Mouse (Mus musculus): Measurements from ENCODE around the gene Sapcd1. TPM values are rescaled to one million over a fixed set of nuclear protein-coding genes. Genes with fewer than 3 reads are reported as not detected.
"Not testable (repeated sequence)": the region's sequence is repeated elsewhere in the genome, so short reads cannot be mapped to it uniquely, and the experiment has no call there.

Gene Sapcd1
- polyA plus RNA-seq, 1 experiment: 0.69 TPM

DNA sequence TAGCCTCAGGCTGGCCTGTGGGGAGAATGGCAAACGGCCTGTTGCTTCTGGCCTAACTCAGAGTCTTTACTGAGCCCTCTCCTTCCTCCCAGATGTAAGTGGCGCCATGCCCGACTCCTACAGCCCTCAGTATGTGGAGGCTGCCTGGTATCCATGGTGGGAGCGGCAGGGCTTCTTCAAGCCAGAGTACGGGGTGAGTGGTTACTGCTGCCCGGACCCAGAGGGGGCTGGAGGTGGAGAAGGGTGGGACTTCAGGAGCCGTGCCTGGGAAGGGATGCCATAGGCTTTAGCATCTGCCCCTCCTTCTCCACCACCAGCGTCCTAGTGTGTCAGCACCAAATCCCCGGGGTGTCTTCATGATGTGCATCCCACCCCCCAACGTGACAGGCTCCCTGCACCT lies 22.7 kb downstream of the Sapcd1 start:
- WGBS: 96% methylated on average over 10 of the region's 10 CpGs
- Histone ChIP-seq H3K4me3 (ENCODE audit: insufficient read depth, low read depth, low read length) (no peak overlapping the region), H3K27ac (ENCODE audit: insufficient read depth, low read depth, low read length) (no peak overlapping the region), H3K36me3 (ENCODE audit: control insufficient read depth, insufficient read depth, low read length) (no peaks in the 10 kb centered on the region), H3K27me3 (replicated peaks; ENCODE audit: control insufficient read depth, insufficient read depth, low read length) (no peaks in the 10 kb centered on the region), H3K4me1 (ENCODE audit: control insufficient read depth, insufficient read depth, low read length) (no peaks in the 10 kb centered on the region)
- DNase-seq: no peak
- no peak for TF ChIP-seq POLR2A (IDR thresholded peaks at IDR 0.05; ENCODE audit: low read depth, low read length)
- TF ChIP-seq CTCF (conservative IDR thresholded peaks at IDR 0.05; ENCODE audit: insufficient read depth, insufficient read length, low read depth, low read length): no peak

DNA sequence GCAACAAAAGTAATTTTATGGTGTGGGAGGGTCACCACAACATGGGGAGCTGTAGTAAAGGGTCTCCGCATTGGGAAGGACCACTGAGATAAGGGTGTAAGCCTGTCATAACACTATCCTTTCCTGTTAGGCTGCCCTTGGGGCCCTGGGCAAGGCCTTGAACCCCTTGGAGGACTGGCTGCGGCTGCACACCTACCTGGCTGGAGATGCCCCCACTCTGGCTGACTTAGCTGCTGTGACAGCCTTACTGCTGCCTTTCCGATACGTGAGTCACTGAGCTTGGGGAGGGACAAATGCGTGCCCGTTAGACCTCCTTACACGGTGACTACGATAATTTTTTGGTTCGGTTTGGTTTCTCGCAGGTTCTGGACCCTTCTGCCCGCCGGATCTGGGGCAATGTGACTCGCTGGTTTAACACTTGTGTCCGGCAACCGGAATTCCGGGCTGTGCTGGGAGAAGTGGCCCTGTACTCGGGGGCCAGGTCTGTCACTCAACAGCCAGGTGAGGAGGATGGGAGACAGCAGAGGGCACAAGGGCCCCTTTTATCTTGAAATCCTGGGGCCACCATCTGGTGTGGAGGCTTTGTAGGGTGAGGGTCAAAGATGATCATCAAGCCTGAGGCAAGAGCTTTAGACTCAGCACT lies 23.6 kb downstream of the Sapcd1 start:
- WGBS: 96% methylated on average over 17 of the region's 17 CpGs
- H3K27ac ChIP-seq (ENCODE audit: insufficient read depth, low read depth, low read length): no peak overlapping the region
- TF ChIP-seq CTCF (conservative IDR thresholded peaks at IDR 0.05; ENCODE audit: insufficient read depth, insufficient read length, low read depth, low read length) (no peak), POLR2A (IDR thresholded peaks at IDR 0.05; ENCODE audit: low read depth, low read length) (no peak)

GRCm38 (mm10) chr17:35003022-35003838 lies 24.6 kb downstream of the Sapcd1 start:
- H3K4me1 ChIP-seq (ENCODE audit: control insufficient read depth, insufficient read depth, low read length): no peaks in the 10 kb centered on the region
- 60% methylated on average over 9 of the region's 9 CpGs for WGBS
- H3K36me3 ChIP-seq (ENCODE audit: control insufficient read depth, insufficient read depth, low read length): no peaks in the 10 kb centered on the region
- H3K4me3 ChIP-seq (ENCODE audit: insufficient read depth, low read depth, low read length): no peak overlapping the region
- H3K27me3 ChIP-seq (replicated peaks; ENCODE audit: control insufficient read depth, insufficient read depth, low read length): no peaks in the 10 kb centered on the region
- H3K27ac ChIP-seq (ENCODE audit: insufficient read depth, low read depth, low read length): no peak overlapping the region
- no peak for DNase-seq
- TF ChIP-seq POLR2A (IDR thresholded peaks at IDR 0.05; ENCODE audit: low read depth, low read length) (no peak), CTCF (conservative IDR thresholded peaks at IDR 0.05; ENCODE audit: insufficient read depth, insufficient read length, low read depth, low read length) (no peak)

More for the DNA sequence above, 23.6 kb downstream of the Sapcd1 start:
- DNase-seq: no peak
- Histone ChIP-seq H3K4me1 (ENCODE audit: control insufficient read depth, insufficient read depth, low read length) (no peaks in the 10 kb centered on the region), H3K27me3 (replicated peaks; ENCODE audit: control insufficient read depth, insufficient read depth, low read length) (no peaks in the 10 kb centered on the region), H3K36me3 (ENCODE audit: control insufficient read depth, insufficient read depth, low read length) (no peaks in the 10 kb centered on the region), H3K4me3 (ENCODE audit: insufficient read depth, low read depth, low read length) (no peak overlapping the region)

DNA sequence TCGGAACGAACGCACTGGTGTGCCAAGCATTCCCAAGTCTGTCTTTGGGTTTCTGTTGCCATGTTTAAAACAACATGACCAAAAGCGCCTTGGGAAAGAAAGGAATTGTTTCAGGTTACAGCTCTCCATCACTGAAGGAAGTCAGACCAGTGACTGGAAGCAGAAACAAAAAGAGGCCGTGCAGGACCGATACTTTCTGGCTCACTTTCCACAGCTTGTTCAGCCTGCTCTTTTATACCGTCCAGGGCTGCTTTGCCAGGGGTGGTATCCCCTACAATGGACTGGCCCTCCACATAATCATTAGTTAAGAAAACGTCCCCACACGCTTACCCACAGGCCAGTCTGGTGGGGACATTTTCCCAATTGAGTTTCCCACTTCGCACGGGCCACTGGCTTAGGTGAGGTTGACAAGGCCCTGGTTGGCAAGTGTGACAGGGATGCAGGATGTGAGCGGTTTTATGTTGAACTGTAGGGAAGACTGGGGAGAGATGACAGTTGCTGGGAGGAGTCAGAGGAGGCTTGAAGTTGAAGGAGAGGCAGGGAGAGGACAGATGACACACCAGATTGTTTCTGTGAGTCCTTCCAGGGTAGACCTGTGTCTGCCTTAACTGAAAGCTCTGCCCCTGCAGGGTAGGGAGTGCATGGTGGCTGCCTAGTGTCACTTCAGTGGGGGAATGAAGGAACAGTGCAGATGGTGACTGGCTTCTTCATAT lies 25.5 kb downstream of the Sapcd1 start:
- no peaks in the 10 kb centered on the region for H3K27me3 ChIP-seq (replicated peaks; ENCODE audit: control insufficient read depth, insufficient read depth, low read length)
- H3K4me3 ChIP-seq (ENCODE audit: insufficient read depth, low read depth, low read length): peak overlapping the region; percentile 79
- no peaks in the 10 kb centered on the region for H3K36me3 ChIP-seq (ENCODE audit: control insufficient read depth, insufficient read depth, low read length)
- no peak overlapping the region for H3K27ac ChIP-seq (ENCODE audit: insufficient read depth, low read depth, low read length)
- no peaks in the 10 kb centered on the region for H3K4me1 ChIP-seq (ENCODE audit: control insufficient read depth, insufficient read depth, low read length)
- 20% methylated on average over 12 of the region's 12 CpGs for WGBS
- TF ChIP-seq POLR2A (IDR thresholded peaks at IDR 0.05; ENCODE audit: low read depth, low read length) (no peak), CTCF (conservative IDR thresholded peaks at IDR 0.05; ENCODE audit: insufficient read depth, insufficient read length, low read depth, low read length) (no peak)
- no peak for DNase-seq

- peak; percentile 30 for DNase-seq
- H3K4me3 ChIP-seq (ENCODE audit: insufficient read depth, low read depth, low read length): peak overlapping the region; percentile 79
- no peaks in the 10 kb centered on the region for H3K36me3 ChIP-seq (ENCODE audit: control insufficient read depth, insufficient read depth, low read length)
- peak overlapping the region; percentile 6 for H3K27ac ChIP-seq (ENCODE audit: insufficient read depth, low read depth, low read length)
- H3K27me3 ChIP-seq (replicated peaks; ENCODE audit: control insufficient read depth, insufficient read depth, low read length): no peaks in the 10 kb centered on the region
- no peak for TF ChIP-seq POLR2A (IDR thresholded peaks at IDR 0.05; ENCODE audit: low read depth, low read length)
- TF ChIP-seq CTCF (conservative IDR thresholded peaks at IDR 0.05; ENCODE audit: insufficient read depth, insufficient read length, low read depth, low read length): no peak
- under 1% methylated on average over 35 of the region's 35 CpGs for WGBS
- H3K4me1 ChIP-seq (ENCODE audit: control insufficient read depth, insufficient read depth, low read length): no peaks in the 10 kb centered on the region
These were observed 26.2 kb downstream of the Sapcd1 start for GRCm38 (mm10) chr17:35001452-35002152.

DNA sequence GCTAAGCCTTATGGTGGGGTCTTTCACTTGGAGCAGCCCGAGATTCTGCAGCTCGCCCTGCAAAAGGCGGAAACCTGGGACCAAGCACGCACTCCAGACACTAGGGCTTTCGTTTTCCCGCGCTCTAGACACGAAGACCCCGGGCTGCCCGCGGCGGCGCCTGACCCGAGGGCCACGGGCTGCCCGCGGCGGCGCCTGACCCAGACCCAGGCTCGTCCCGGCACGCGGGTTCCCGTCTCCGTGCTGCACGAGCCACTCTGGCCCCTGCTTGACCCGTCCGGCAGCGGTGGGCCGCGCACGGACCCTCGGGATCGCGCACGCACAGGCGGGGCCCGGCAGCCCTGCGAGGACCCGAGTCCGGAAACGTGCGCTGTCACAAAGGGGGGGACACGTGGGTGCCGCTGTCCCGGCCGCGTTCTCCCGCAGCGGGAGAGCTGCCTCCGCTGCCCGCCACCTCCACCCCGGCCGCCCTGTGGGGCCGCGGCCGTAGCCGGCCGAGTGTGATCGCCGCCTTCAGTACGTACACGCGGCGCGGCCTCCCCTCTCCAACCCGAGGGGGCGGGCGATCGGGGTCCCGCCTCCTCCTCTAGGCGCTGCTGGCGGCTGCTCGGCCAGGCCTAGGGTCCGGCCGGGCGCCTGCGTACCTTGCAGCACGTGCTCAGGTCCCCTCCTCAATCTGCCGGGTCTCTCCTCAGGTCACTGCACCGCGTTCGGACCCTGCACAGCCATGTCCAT lies 26.9 kb downstream of the Sapcd1 start, which contains the start of gene Vars:
Gene Vars, plus strand, starts transcription at position 271 of the 735 bp plus-strand sequence.
- under 1% methylated on average over 82 of the region's 83 CpGs for WGBS

DNA sequence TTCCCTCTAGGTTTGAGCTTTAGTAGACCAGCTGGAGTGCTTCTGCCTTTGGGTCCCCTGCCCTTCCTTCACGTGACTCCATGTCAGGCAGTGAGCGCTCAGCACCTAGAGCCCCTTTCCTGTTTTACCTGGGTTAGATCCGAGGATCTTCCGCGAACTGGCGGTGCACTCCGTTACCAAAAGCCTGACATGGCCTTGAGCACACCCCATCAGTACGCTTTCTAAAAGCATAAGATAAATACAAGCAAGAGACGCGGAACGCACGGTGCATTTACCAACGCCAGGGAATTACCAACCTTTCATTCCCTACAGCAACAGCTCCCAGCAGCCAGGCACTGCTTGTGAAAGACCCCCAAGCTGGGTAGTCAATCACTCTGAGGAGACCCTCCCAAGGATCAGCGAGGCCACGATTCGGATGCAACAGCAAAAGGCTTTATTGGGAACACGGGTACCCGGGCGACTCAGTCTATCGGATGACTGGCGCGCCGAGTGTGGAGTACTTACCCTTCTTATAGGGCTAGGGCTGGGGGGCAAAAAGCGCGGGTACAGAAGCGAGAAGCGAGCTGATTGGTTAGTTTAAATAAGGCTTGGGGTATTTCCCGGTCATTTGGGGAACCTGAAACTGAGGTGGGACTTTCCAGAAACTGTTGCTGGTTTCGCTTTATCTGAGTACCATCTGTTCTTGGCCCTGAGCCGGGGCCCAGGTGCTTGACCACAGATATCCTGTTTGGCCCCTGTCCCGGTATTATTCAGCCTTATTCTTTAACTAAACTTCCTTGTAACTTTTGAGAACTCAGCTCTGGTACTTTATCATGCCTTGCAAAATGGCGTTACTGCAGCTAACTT lies 27.7 kb downstream of the Sapcd1 start:
- WGBS: 10% methylated on average over 30 of the region's 32 CpGs
- Histone ChIP-seq H3K27ac (ENCODE audit: insufficient read depth, low read depth, low read length) (peak overlapping the region; percentile 98), H3K4me3 (ENCODE audit: insufficient read depth, low read depth, low read length) (peak overlapping the region; percentile 79)
- H3K27me3 ChIP-seq (replicated peaks; ENCODE audit: control insufficient read depth, insufficient read depth, low read length); H3K4me1 ChIP-seq (ENCODE audit: control insufficient read depth, insufficient read depth, low read length); H3K36me3 ChIP-seq (ENCODE audit: control insufficient read depth, insufficient read depth, low read length); DNase-seq: not testable (repeated sequence)

More for the DNA sequence above, 26.9 kb downstream of the Sapcd1 start, which contains the start of gene Vars:
- H3K27ac ChIP-seq (ENCODE audit: insufficient read depth, low read depth, low read length): peak within 1 kb of the TSS; percentile 98
- no peaks in the 10 kb centered on the region for H3K27me3 ChIP-seq (replicated peaks; ENCODE audit: control insufficient read depth, insufficient read depth, low read length)
- no peaks in the 10 kb centered on the region for H3K36me3 ChIP-seq (ENCODE audit: control insufficient read depth, insufficient read depth, low read length)
- peak within 1 kb of the TSS; percentile 79 for H3K4me3 ChIP-seq (ENCODE audit: insufficient read depth, low read depth, low read length)
- TF ChIP-seq CTCF (conservative IDR thresholded peaks at IDR 0.05; ENCODE audit: insufficient read depth, insufficient read length, low read depth, low read length) (no peak), POLR2A (IDR thresholded peaks at IDR 0.05; ENCODE audit: low read depth, low read length) (no peak)
- peak; percentile 91 for DNase-seq
- no peaks in the 10 kb centered on the region for H3K4me1 ChIP-seq (ENCODE audit: control insufficient read depth, insufficient read depth, low read length)

Data from kidney, adult 2 months (tissue).